Mouse (Mus musculus): ENCODE data around the gene Bbip1.

DNA sequence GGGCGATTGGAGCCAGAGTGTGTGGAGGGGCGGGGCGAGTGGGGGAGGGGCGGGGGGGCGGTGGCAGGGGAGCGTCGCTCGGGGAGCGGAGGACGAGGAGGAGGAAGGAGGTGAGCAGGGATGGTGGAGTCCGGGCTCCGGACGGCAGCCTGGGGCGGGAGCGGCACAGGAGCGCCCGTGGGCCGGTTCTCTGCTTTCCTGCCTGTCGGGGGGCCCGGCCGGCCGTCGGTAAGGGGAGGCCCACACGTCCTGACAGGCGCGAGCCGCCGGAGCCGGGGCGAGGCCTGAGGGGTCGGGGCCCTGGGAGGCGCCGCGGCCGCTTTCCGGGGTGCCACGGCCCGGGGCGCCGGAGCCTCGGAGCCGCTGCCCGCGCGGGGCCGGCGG is 351 bp upstream of the Bbip1 start:
- TF ChIP-seq POLR2A (IDR thresholded peaks at IDR 0.05; ENCODE audit: insufficient read depth, low read length) = peak; percentile 30
- TF ChIP-seq CTCF (IDR thresholded peaks at IDR 0.05; ENCODE audit: low read depth, low read length) = no peak
- no peak for TF ChIP-seq EP300 (IDR thresholded peaks at IDR 0.05; ENCODE audit: insufficient read depth, low read depth, low read length)
